Mouse (Mus musculus) kidney, adult 9 months (tissue): ENCODE results near the gene Wrnip1.
"Not testable (repeated sequence)": the region's sequence is repeated elsewhere in the genome, so short reads cannot be mapped to it uniquely, and the experiment has no call there.

Experiments
- DNase-seq: peaks from one replicate; pipeline ENCODE4 v3.0.0; 2022

Wrnip1 gene

DNA sequence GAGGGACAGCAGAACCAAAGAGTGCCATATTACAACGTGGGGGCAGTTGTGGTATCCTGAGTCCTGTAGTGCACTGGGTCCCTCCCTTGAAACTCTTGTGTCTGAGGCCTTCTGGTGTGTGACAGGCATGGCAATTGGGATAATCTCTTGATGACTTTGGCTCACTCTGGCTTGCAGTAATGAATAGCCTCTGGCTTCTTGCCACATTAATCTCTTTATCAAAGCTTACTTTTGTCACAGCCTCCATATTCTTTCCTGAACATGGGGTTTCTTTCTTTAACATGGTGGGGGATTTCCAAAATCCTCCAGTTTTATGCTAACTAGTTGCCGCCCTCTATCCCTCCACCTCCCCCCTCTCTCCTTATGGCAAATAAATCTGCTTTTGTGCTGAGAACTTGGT is 51.2 kb downstream of the Wrnip1 start:
- no peak for DNase-seq

DNA sequence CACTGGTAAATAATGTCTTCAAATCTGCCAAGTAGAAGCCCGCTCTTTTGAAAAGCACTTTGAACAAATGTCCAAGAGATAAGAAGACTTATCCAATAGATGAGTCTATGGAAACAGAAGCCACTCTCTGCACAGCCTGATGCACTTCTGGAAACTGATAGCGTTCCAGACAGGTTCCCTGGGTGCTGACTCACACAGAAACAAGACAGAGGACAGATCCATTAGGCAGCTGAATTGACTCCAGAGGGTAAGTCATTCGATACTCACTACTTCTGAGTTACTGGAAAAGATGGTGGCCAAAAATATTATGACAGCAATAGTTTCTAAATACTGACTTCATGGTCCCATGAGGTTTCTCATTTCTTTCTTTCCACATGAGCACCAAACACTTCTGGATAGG is 59.0 kb downstream of the Wrnip1 start:
- DNase-seq = no peak

DNA sequence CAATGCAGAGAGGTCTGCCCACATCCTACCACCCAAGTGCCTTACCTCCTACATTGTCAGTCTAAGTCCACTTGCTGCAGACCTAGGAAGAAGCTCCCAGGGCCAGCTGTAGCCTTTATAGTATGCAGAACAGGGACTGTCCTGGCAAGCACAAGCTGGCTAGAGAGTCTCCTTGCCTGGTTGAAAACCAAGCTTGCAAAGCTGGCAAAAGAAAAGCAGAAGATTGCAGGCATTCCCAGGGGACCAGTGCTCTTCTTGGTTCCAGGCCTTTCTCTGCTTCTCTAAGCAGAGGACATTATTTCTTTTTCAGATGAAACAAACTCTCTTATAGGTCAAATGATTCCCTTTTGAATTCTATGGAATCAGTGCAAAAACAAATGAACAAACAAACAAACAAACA is 61.6 kb downstream of the Wrnip1 start:
- no peak for DNase-seq

DNA sequence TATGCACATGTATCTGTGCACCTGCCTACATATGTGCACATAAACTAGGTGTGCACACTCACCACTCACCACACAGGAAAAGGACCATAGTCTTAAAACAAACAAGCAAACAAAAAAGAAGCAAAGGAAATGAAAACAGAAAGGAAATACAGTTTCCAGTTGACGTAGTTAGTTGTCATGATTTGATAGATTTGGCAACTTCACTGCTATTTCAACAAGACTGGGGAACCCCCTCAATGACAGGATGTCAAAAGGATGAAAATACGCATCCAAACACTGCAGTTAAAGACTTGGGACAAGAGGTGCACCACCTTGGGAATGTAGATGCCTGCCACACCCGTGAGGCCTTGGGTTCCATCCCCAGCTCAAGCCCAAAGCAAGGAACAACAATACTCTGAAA is 62.7 kb downstream of the Wrnip1 start:
- DNase-seq = not testable (repeated sequence)

DNA sequence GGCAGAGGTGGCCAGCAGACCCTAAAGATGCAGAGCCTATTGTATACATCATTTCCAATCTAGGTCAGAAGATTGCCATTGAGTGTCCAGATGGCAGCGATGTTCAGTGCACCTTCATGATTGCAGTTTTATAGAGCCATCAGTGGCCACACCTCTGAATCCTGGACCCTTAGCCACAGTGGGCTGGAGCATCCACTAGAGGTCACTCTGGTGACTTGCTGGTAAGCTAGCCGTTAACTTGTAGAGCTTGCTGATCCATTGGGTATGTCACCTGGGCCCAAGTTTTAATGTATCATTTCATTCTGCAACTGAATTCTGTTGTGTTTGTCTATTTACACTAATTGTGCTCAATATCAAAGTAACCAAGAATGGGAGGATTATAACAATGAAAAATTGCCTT is 63.8 kb downstream of the Wrnip1 start:
- no peak for DNase-seq

DNA sequence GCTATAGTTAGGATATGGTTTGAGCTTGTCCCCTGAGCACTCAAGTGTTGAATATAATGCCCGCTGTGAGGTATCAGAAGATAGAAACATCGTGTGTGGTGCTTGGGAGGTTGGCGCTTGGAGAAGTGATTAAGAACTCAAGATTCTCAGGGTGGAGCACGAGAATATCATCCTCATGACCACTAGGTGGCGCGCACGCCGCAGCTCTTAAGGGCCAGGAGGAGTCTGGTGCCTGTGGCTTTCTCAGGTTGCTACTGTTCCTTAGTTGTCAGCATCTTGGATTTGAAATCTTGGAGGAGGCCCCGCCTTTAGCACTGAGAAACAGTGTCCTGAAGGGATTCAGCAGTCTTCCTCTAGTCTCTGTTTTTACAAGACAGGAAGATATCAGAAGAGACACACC is 64.6 kb downstream of the Wrnip1 start:
- DNase-seq = peak; percentile 71

DNA sequence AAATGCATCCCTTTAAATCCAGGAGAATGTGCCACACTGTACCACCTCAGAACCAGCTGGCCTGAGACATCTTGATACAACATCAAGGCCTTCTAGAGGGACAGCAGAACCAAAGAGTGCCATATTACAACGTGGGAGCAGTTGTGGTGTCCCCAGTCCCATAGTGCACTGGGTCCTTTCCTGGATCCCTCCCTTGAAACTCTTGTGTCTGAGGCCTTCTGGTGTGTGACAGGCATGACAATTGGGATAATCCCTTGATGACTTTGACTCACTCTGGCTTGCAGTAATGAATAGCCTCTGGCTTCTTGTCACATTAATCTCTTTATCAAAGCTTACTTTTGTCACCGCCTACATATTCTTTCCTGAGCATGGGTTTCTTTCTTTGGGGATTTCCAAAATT is 65.2 kb downstream of the Wrnip1 start:
- DNase-seq = no peak

DNA sequence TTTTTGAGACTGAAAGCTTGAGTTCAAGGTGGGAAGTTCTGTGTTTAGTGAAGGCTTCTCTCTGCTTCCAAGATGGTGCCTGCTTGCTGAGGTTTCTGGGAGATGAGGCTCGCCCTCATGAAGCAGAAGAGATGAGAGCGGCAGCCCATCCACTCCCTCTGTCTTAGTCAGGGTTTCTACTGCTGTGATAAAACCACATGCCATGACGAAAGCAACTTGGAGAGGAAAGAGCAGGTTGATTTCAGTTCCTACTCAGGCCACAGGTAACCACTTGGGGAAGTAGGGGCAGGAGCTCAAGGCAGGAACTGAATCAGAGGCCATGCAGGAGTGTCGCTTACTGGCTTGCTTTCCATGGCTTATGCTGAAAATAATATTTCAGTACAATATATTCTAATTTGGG is 66.4 kb downstream of the Wrnip1 start:
- DNase-seq = not testable (repeated sequence)

DNA sequence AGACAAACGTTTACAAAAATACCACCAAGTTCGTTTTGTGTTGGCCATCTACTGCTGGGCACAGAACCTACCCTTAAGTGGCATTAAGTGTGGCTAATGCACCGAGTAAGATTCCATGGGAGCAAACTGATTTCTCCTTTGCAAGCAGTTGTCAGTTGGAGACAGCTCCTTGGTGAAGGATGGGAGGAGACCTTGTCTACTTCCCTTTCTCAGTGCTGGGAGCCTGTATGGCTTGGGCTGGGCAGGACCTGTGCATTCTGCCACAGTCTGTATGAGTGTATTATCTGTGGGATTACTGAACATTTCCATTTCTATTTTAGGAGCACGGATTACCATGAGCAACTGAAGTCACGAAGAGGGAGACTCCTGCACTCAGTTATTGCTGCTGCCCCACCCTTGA is 67.0 kb downstream of the Wrnip1 start:
- no peak for DNase-seq
